Mouse (Mus musculus): Measurements from ENCODE around the gene Mlh1.

DNA sequence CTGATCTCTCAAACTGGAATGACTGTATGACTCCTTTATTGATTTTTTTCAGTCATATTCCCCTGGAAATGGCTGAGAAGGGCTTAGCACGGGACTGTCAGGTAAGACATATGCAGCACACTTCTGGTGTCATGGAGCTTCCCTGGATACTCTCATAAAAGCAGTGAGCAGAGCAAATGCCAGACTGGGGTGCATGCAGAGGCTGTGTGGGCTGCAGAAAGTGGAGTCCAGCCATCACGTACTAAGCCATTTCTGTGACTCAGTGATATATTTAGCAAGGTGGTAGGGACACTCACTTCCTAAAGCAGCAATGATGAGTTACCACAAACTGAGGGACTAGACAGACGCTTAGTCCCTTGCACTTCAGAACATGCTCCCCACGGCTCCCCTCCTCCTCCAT is 49.3 kb upstream of the Mlh1 start:
- TF ChIP-seq CTCF (IDR thresholded peaks at IDR 0.05; ENCODE audit: low read depth, low read length) (no peak), POLR2A (IDR thresholded peaks at IDR 0.05; ENCODE audit: borderline replicate concordance, low read depth, low read length) (no peak)
